Comparison of ENCODE assay signal across 9 mouse cellular contexts in the genomic region with DNA sequence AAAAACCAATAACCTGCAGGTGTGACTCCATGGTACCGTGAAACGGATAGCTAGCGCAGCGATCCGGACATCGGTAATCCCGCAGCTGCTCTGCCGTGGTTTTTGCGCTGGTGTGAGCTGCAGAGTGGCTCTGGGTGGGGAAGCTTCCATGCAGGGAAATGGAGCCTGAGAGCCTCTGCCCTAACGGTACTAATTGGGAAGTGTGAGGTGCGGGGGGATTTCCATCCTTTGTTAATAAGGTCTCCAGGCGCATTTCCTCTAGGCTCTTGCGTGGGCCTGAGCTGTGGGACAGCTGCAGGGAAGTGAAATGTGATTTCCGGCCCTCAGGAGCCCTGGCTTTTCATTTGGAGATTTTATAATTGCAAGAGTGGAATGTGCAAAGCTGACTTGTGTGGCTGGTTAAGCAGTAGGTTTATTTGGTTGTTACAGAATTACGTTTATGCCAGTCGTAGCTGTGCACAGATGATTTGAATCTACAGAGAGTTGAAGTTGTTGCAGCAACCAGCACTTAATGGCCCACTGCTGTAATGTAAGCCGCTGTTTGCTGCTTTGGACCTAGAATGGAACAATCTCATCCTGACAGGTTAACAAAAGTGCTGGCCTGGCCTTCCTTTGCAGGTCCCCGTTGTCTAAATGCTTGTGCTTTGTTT. TPM values are rescaled to one million over a fixed set of nuclear protein-coding genes. Genes with fewer than 3 reads are reported as not detected.
A peak's percentile ranks its signal among the peaks of the same experiment; 100 is the strongest.
DNase-seq lines count a peak whose midpoint lies in the region; ATAC-seq and TF ChIP-seq lines count a peak whose summit lies in the region.
"Had no signal": no experiment of that assay in that cellular context is flagged by ENCODE, and none has a peak within 500 bp of the region (broad histone marks: within the 10 kb centered on the region; RNA-seq: fewer than 3 reads in every experiment).

No protein-coding gene starts in this region.

- no peak for DNase-seq in forebrain, embryonic 14.5 days (ENCODE audit: low spot score)
- DNase-seq in forebrain, embryonic 11.5 days (ENCODE audit: low spot score), result no peak
- DNase-seq in lung, postnatal 0 days (ENCODE audit: low spot score), result no peak
- DNase-seq in lung, adult 18-20 months, result no peak
- no peak for DNase-seq in intestine, embryonic 14.5 days (ENCODE audit: low spot score)
- no peak for DNase-seq in MN1 (ENCODE audit: low spot score)
- no peak for DNase-seq in cerebellum, postnatal 14 days
- DNase-seq: spleen, adult 18-20 months had no signal

- 77% methylated on average over 18 of the region's 18 CpGs for WGBS in forebrain, embryonic 14.5 days
- WGBS in forebrain, embryonic 11.5 days, result 85% methylated on average over 18 of the region's 18 CpGs
- whole genome bisulfite sequencing in lung, postnatal 0 days, result 68% methylated on average over 18 of the region's 18 CpGs
- 84% methylated on average over 18 of the region's 18 CpGs for WGBS in intestine, embryonic 14.5 days
- WGBS in small intestine, adult 2 months, result 89% methylated on average over 18 of the region's 18 CpGs

- TF ChIP-seq EP300 in lung, postnatal 0 days (IDR thresholded peaks at IDR 0.05), result no peak

- H3K27me3 ChIP-seq in forebrain, embryonic 14.5 days (replicated peaks; ENCODE audit: control insufficient read depth, insufficient read depth, low read length), result no peaks in the 10 kb centered on the region
- no peaks in the 10 kb centered on the region for H3K27me3 ChIP-seq in forebrain, embryonic 11.5 days (ENCODE audit: control insufficient read depth, insufficient read depth, low read length)
- H3K27me3 ChIP-seq in lung, postnatal 0 days (replicated peaks; ENCODE audit: insufficient read depth, low read length), result no peaks in the 10 kb centered on the region
- H3K27me3 ChIP-seq in intestine, embryonic 14.5 days (replicated peaks; ENCODE audit: control insufficient read depth, insufficient read depth, low read length), result no peaks in the 10 kb centered on the region
- no peaks in the 10 kb centered on the region for H3K27me3 ChIP-seq in small intestine, adult 2 months (ENCODE audit: control insufficient read depth, insufficient read depth, low read length)

- no peak for TF ChIP-seq POLR2A in small intestine, adult 2 months (IDR thresholded peaks at IDR 0.05; ENCODE audit: low read depth, low read length)

- TF ChIP-seq CTCF in lung, postnatal 0 days (IDR thresholded peaks at IDR 0.05), result no peak
- TF ChIP-seq CTCF in small intestine, adult 2 months (IDR thresholded peaks at IDR 0.05; ENCODE audit: extremely low read depth, insufficient read length, insufficient replicate concordance, low read depth, low read length), result no peak

- no peaks in the 10 kb centered on the region for H3K36me3 ChIP-seq in forebrain, embryonic 14.5 days (ENCODE audit: control insufficient read depth, insufficient read depth, low read length)
- no peaks in the 10 kb centered on the region for H3K36me3 ChIP-seq in forebrain, embryonic 11.5 days (ENCODE audit: control insufficient read depth, insufficient read depth, low read length)
- no peaks in the 10 kb centered on the region for H3K36me3 ChIP-seq in lung, postnatal 0 days (ENCODE audit: insufficient read depth, low read length)
- H3K36me3 ChIP-seq in intestine, embryonic 14.5 days (ENCODE audit: control insufficient read depth, insufficient read depth, low read length), result peaks cover 10% of the 10 kb centered on the region; the same call in 1 of the 2 replicates
- H3K36me3 ChIP-seq in small intestine, adult 2 months (ENCODE audit: control insufficient read depth, insufficient read depth, low read length), result peaks cover 4% of the 10 kb centered on the region

- H3K4me3 ChIP-seq in forebrain, embryonic 14.5 days (ENCODE audit: low read depth, low read length), result no peak overlapping the region
- no peak overlapping the region for H3K4me3 ChIP-seq in forebrain, embryonic 11.5 days (ENCODE audit: low read depth, low read length)
- H3K4me3 ChIP-seq in lung, postnatal 0 days (ENCODE audit: low read depth, low read length), result no peak overlapping the region
- no peak overlapping the region for H3K4me3 ChIP-seq in intestine, embryonic 14.5 days (ENCODE audit: low read depth, low read length)
- no peak overlapping the region for H3K4me3 ChIP-seq in small intestine, adult 2 months (ENCODE audit: low read depth, low read length)

- no peak overlapping the region for H3K9ac ChIP-seq in forebrain, embryonic 14.5 days (ENCODE audit: low read length)
- H3K9ac ChIP-seq in forebrain, embryonic 11.5 days (ENCODE audit: low read length), result no peak overlapping the region
- no peak overlapping the region for H3K9ac ChIP-seq in lung, postnatal 0 days (replicated peaks; ENCODE audit: low read depth)
- no peak overlapping the region for H3K9ac ChIP-seq in intestine, embryonic 14.5 days (ENCODE audit: low read length)

- H3K4me2 ChIP-seq in forebrain, embryonic 14.5 days (ENCODE audit: low read length), result no peak overlapping the region
- no peak overlapping the region for H3K4me2 ChIP-seq in forebrain, embryonic 11.5 days (ENCODE audit: low read depth, low read length, severe bottlenecking)
- H3K4me2 ChIP-seq in lung, postnatal 0 days (replicated peaks; ENCODE audit: low read depth, low read length), result no peak overlapping the region
- H3K4me2 ChIP-seq in intestine, embryonic 14.5 days (ENCODE audit: low read length), result no peak overlapping the region

- peak overlapping the region; percentile 6; the same call in 1 of the 2 replicates for H3K27ac ChIP-seq in forebrain, embryonic 14.5 days (ENCODE audit: low read depth, low read length)
- H3K27ac ChIP-seq in forebrain, embryonic 11.5 days (ENCODE audit: low read depth, low read length), result no peak overlapping the region
- H3K27ac ChIP-seq in lung, postnatal 0 days (ENCODE audit: low read length), result 0 out of 2 replicates have a peak overlapping the region, but pooled peaks have one; percentile 22
- peak overlapping the region; percentile 24; the same call in 1 of the 2 replicates for H3K27ac ChIP-seq in intestine, embryonic 14.5 days (ENCODE audit: low read depth)
- H3K27ac ChIP-seq in small intestine, adult 2 months (ENCODE audit: insufficient read depth, low read depth, low read length), result peak overlapping the region; percentile 16; the same call in 1 of the 2 replicates

- ATAC-seq in forebrain, embryonic 14.5 days, result no peak
- ATAC-seq in forebrain, embryonic 11.5 days (replicated peaks; ENCODE audit: low FRiP score), result no peak
- ATAC-seq in lung, postnatal 0 days, result no peak
- no peak for ATAC-seq in intestine, embryonic 14.5 days (replicated peaks; ENCODE audit: low FRiP score, low TSS enrichment, low read depth)

- H3K9me3 ChIP-seq in forebrain, embryonic 14.5 days (replicated peaks; ENCODE audit: control insufficient read depth, low read length), result no peaks in the 10 kb centered on the region
- H3K9me3 ChIP-seq in forebrain, embryonic 11.5 days (ENCODE audit: control insufficient read depth, low read length), result no peaks in the 10 kb centered on the region
- H3K9me3 ChIP-seq in lung, postnatal 0 days (ENCODE audit: low read length), result no peaks in the 10 kb centered on the region
- no peaks in the 10 kb centered on the region for H3K9me3 ChIP-seq in intestine, embryonic 14.5 days (ENCODE audit: control insufficient read depth, low read length)

- no peaks in the 10 kb centered on the region for H3K4me1 ChIP-seq in forebrain, embryonic 14.5 days (ENCODE audit: control insufficient read depth, insufficient read depth, low read length)
- H3K4me1 ChIP-seq in forebrain, embryonic 11.5 days (replicated peaks; ENCODE audit: control insufficient read depth, insufficient read depth, low read length), result no peaks in the 10 kb centered on the region
- H3K4me1 ChIP-seq in lung, postnatal 0 days (ENCODE audit: insufficient read depth, low read depth, low read length), result no peaks in the 10 kb centered on the region
- H3K4me1 ChIP-seq in intestine, embryonic 14.5 days (replicated peaks; ENCODE audit: control insufficient read depth, insufficient read depth, low read length), result no peaks in the 10 kb centered on the region
- no peaks in the 10 kb centered on the region for H3K4me1 ChIP-seq in small intestine, adult 2 months (ENCODE audit: control insufficient read depth, insufficient read depth, insufficient read length, low read length)

RNA-seq across cellular contexts. Expression of a gene that starts 19.0 kb away (rescaled TPM):
- polyA plus RNA-seq in forebrain, embryonic 14.5 days (2014; fragmentation: Nextera tagmentation; extraction: Ambion mirVana), result 24.0 and 26.5 TPM in 2 replicates
- polyA plus RNA-seq in forebrain, embryonic 11.5 days (2014; fragmentation: Nextera tagmentation; extraction: Ambion mirVana), result 28.4 and 35.8 TPM in 2 replicates
- polyA plus RNA-seq in lung, postnatal 0 days (2015; fragmentation: Nextera tagmentation; extraction: Ambion mirVana), result 7.6 and 8.2 TPM in 2 replicates
- 15.6 and 16.2 TPM in 2 replicates for polyA plus RNA-seq in intestine, embryonic 14.5 days (2014; fragmentation: Nextera tagmentation; extraction: Ambion mirVana)
- polyA plus RNA-seq in small intestine, adult 2 months (2012; rRNA removed), result 0.33 and 0.62 TPM in 2 replicates

RNA-seq across cellular contexts. Expression of a gene that starts 22.4 kb away (rescaled TPM):
- 12.1 and 13.9 TPM in 2 replicates for polyA plus RNA-seq in forebrain, embryonic 14.5 days (2014; fragmentation: Nextera tagmentation; extraction: Ambion mirVana)
- 15.6 and 16.0 TPM in 2 replicates for polyA plus RNA-seq in forebrain, embryonic 11.5 days (2014; fragmentation: Nextera tagmentation; extraction: Ambion mirVana)
- 8.1 and 9.2 TPM in 2 replicates for polyA plus RNA-seq in lung, postnatal 0 days (2015; fragmentation: Nextera tagmentation; extraction: Ambion mirVana)
- 23.0 and 25.9 TPM in 2 replicates for polyA plus RNA-seq in intestine, embryonic 14.5 days (2014; fragmentation: Nextera tagmentation; extraction: Ambion mirVana)
- polyA plus RNA-seq in small intestine, adult 2 months (2012; rRNA removed), result 3.9 and 5.6 TPM in 2 replicates
